Mouse (Mus musculus): ENCODE data around the gene Arfgap3.
"Not testable (repeated sequence)": the region's sequence is repeated elsewhere in the genome, so short reads cannot be mapped to it uniquely, and the experiment has no call there.

The Arfgap3 gene

GRCm38 (mm10) chr15:83349954-83350711 is at the start of gene Arfgap3:
TSS of gene Arfgap3 (minus strand) at chr15:83350247.
- peak; percentile 94 to 95 for DNase-seq (ENCODE audit: low spot score in 2 of 2)

GRCm38 (mm10) chr15:83392722-83393121 is 42.7 kb upstream of the Arfgap3 start:
- DNase-seq (ENCODE audit: low spot score in 2 of 2) = no peak

GRCm38 (mm10) chr15:83387911-83388310 is 37.9 kb upstream of the Arfgap3 start:
- no peak for DNase-seq (ENCODE audit: low spot score in 2 of 2)

GRCm38 (mm10) chr15:83383633-83384032 is 33.6 kb upstream of the Arfgap3 start:
- no peak for DNase-seq (ENCODE audit: low spot score in 2 of 2)

- DNase-seq (ENCODE audit: low spot score in 2 of 2) = no peak
These were observed 33.1 kb upstream of the Arfgap3 start for GRCm38 (mm10) chr15:83383136-83383535.

GRCm38 (mm10) chr15:83382467-83382866 is 32.4 kb upstream of the Arfgap3 start:
- no peak for DNase-seq (ENCODE audit: low spot score in 2 of 2)

- DNase-seq (ENCODE audit: low spot score in 2 of 2) = no peak
These were observed 27.1 kb upstream of the Arfgap3 start for GRCm38 (mm10) chr15:83377153-83377552.

GRCm38 (mm10) chr15:83375136-83375535 is 25.1 kb upstream of the Arfgap3 start:
- peak in 1 of 2 experiments; percentile 67 for DNase-seq (ENCODE audit: low spot score in 2 of 2)

GRCm38 (mm10) chr15:83374076-83374475 is 24.0 kb upstream of the Arfgap3 start:
- no peak for DNase-seq (ENCODE audit: low spot score in 2 of 2)

- DNase-seq (ENCODE audit: low spot score in 2 of 2) = not testable (repeated sequence)
These were observed 18.7 kb upstream of the Arfgap3 start for GRCm38 (mm10) chr15:83368702-83369101.

GRCm38 (mm10) chr15:83368261-83368660 is 18.2 kb upstream of the Arfgap3 start:
- DNase-seq (ENCODE audit: low spot score in 2 of 2) = no peak

- peak; percentile 77 to 78 for DNase-seq (ENCODE audit: low spot score in 2 of 2)
These were observed 17.0 kb upstream of the Arfgap3 start for GRCm38 (mm10) chr15:83366933-83367552.

- DNase-seq (ENCODE audit: low spot score in 2 of 2) = no peak
These were observed 15.7 kb upstream of the Arfgap3 start for GRCm38 (mm10) chr15:83365697-83366096.

GRCm38 (mm10) chr15:83364194-83364593 is 14.1 kb upstream of the Arfgap3 start:
- DNase-seq (ENCODE audit: low spot score in 2 of 2) = no peak

- not testable (repeated sequence) for DNase-seq (ENCODE audit: low spot score in 2 of 2)
These were observed 12.8 kb upstream of the Arfgap3 start for GRCm38 (mm10) chr15:83362813-83363212.

- not testable (repeated sequence) for DNase-seq (ENCODE audit: low spot score in 2 of 2)
These were observed 10.9 kb upstream of the Arfgap3 start for GRCm38 (mm10) chr15:83360899-83361298.

- DNase-seq (ENCODE audit: low spot score in 2 of 2) = no peak
These were observed 10.1 kb upstream of the Arfgap3 start for GRCm38 (mm10) chr15:83360140-83360539.

- DNase-seq (ENCODE audit: low spot score in 2 of 2) = no peak
These were observed 8.4 kb upstream of the Arfgap3 start for GRCm38 (mm10) chr15:83358476-83358875.

- DNase-seq (ENCODE audit: low spot score in 2 of 2) = no peak
These were observed 1.5 kb upstream of the Arfgap3 start for GRCm38 (mm10) chr15:83351546-83351945.

GRCm38 (mm10) chr15:83350859-83351258 is 812 bp upstream of the Arfgap3 start:
- no peak for DNase-seq (ENCODE audit: low spot score in 2 of 2)

- DNase-seq (ENCODE audit: low spot score in 2 of 2) = no peak
These were observed 658 bp downstream of the Arfgap3 start for GRCm38 (mm10) chr15:83349225-83349953.

GRCm38 (mm10) chr15:83348747-83349146 is 1.3 kb downstream of the Arfgap3 start:
- no peak for DNase-seq (ENCODE audit: low spot score in 2 of 2)
